ENCODE assay signal across 31 mouse cellular contexts in the genomic region with DNA sequence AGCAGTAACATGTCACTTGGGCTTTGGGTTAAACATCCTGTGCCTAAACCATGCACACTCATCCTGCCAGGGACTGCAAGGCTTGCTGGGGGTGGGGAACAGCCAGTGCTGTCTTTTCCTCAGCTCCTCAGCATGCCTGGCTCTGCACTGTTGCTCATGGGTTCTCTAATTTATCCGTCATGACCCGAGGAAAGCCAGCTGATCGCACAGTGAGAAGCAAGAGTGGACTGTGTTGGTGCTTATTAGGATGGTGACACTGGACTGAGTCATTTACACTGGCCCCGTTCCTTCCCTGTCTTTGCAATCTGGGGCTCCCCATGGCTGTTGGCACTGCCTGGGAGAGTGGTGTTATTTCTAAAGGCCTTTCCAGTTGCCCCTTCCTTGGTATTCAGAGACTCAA. TPM values are rescaled to one million over a fixed set of nuclear protein-coding genes. Genes with fewer than 3 reads are reported as not detected.
"Had no signal": no experiment of that assay in that cellular context is flagged by ENCODE, and none has a peak within 500 bp of the region (broad histone marks: within the 10 kb centered on the region; RNA-seq: fewer than 3 reads in every experiment).

No protein-coding gene starts in this region.

- ATAC-seq: hindbrain, embryonic 16.5 days; inflammation-experienced regulatory T-cells, adult 6 months; intestine, embryonic 15.5 days; intestine, postnatal 0 days had no signal

- H3K27me3 ChIP-seq: hindbrain, embryonic 12.5 days; intestine, embryonic 15.5 days; kidney, embryonic 15.5 days had no signal

- H3K4me1 ChIP-seq: heart, embryonic 12.5 days; intestine, embryonic 15.5 days; kidney, embryonic 15.5 days; limb, embryonic 10.5 days; limb, embryonic 12.5 days; liver, embryonic 13.5 days; liver, embryonic 15.5 days had no signal

- H3K27ac ChIP-seq: heart, adult 2 months; hindbrain, embryonic 10.5 days; hindbrain, embryonic 12.5 days; intestine, embryonic 15.5 days; kidney, embryonic 15.5 days; kidney, postnatal 0 days; limb, embryonic 10.5 days; limb, embryonic 12.5 days; liver, embryonic 13.5 days; liver, embryonic 15.5 days had no signal

- DNase-seq: gastrocnemius, postnatal 14 days; gastrocnemius, postnatal 36 days; heart, adult 11 months; heart, adult 2 months; heart, postnatal 10 days; heart, postnatal 4 days; kidney, adult 2 months; kidney, adult 9 months; kidney, postnatal 14 days; kidney, postnatal 36 days; layer of hippocampus, adult 9-11 months; layer of hippocampus, postnatal 36 days; liver; liver, embryonic 13.5 days had no signal

- H3K4me3 ChIP-seq: heart, adult 2 months; heart, embryonic 12.5 days; hindbrain, embryonic 10.5 days; hindbrain, embryonic 12.5 days; intestine, embryonic 15.5 days; kidney, embryonic 15.5 days; limb, embryonic 10.5 days; limb, embryonic 12.5 days; liver, embryonic 13.5 days; liver, embryonic 15.5 days had no signal

RNA-seq across cellular contexts. Expression of a gene that starts 33.5 kb away (rescaled TPM):
- polyA plus RNA-seq: gonadal fat pad, adult 2 months; heart, adult 2 months; heart, embryonic 14.5 days; hindbrain, embryonic 12.5 days; hindbrain, embryonic 14.5 days; intestine, postnatal 0 days; kidney, adult 2 months; large intestine, adult 2 months; limb, embryonic 10.5 days; limb, embryonic 12.5 days; liver, embryonic 11.5 days; liver, embryonic 15.5 days had no signal
